Comparison of ENCODE assay signal across 11 mouse cellular contexts in genomic region chr5:37196666-37197250, GRCm38 (mm10). TPM values are rescaled to one million over a fixed set of nuclear protein-coding genes. Genes with fewer than 3 reads are reported as not detected.
DNase-seq lines count a peak whose midpoint lies in the region; ATAC-seq lines count a peak whose summit lies in the region.
"Had no signal": no experiment of that assay in that cellular context is flagged by ENCODE, and none has a peak within 500 bp of the region (broad histone marks: within the 10 kb centered on the region; RNA-seq: fewer than 3 reads in every experiment).

No protein-coding gene starts in this region.

- peaks cover 26% of the 10 kb centered on the region for H3K4me1 ChIP-seq in intestine, embryonic 14.5 days (replicated peaks; ENCODE audit: control insufficient read depth, insufficient read depth, low read length)
- peaks cover 20% of the 10 kb centered on the region for H3K4me1 ChIP-seq in intestine, embryonic 16.5 days (ENCODE audit: control insufficient read depth, insufficient read depth, low read length)

- DNase-seq in intestine, embryonic 14.5 days (ENCODE audit: low spot score): peak; percentile 53
- peak; percentile 11 to 29 for DNase-seq in CD8-positive naive resting alpha-beta T cell, adult 2 months (ENCODE audit: low read depth in 2 of 2, low spot score in 2 of 2)
- DNase-seq in induced T-regulatory cell, adult 2 months (ENCODE audit: low read depth): peak; percentile 45
- DNase-seq in naive thymus-derived CD4-positive, alpha-beta T cell, adult 2 months (ENCODE audit: low read depth): peak; percentile 21
- DNase-seq in layer of hippocampus, postnatal 10 days (ENCODE audit: low spot score in 2 of 2): no peak
- no peak for DNase-seq in heart, adult 18-20 months
- DNase-seq in heart, adult 8-10 months (ENCODE audit: low spot score): no peak
- DNase-seq: adrenal gland, adult 8-10 months; right cerebral cortex, postnatal 4 days had no signal

- no peak overlapping the region for H3K9ac ChIP-seq in intestine, embryonic 14.5 days (ENCODE audit: low read length)
- H3K9ac ChIP-seq in intestine, embryonic 16.5 days (ENCODE audit: low read depth, low read length): no peak overlapping the region

- no peaks in the 10 kb centered on the region for H3K9me3 ChIP-seq in intestine, embryonic 14.5 days (ENCODE audit: control insufficient read depth, low read length)
- no peaks in the 10 kb centered on the region for H3K9me3 ChIP-seq in intestine, embryonic 16.5 days (ENCODE audit: control insufficient read depth, low read length)

- no peak overlapping the region for H3K4me3 ChIP-seq in intestine, embryonic 14.5 days (ENCODE audit: low read depth, low read length)
- H3K4me3 ChIP-seq in intestine, embryonic 16.5 days (ENCODE audit: low read length): no peak overlapping the region

- no peak overlapping the region for H3K27ac ChIP-seq in intestine, embryonic 14.5 days (ENCODE audit: low read depth)
- no peak overlapping the region for H3K27ac ChIP-seq in intestine, embryonic 16.5 days (ENCODE audit: low read length)

- no peak overlapping the region for H3K4me2 ChIP-seq in intestine, embryonic 14.5 days (ENCODE audit: low read length)
- no peak overlapping the region for H3K4me2 ChIP-seq in intestine, embryonic 16.5 days (ENCODE audit: low read depth, low read length)

- ATAC-seq in intestine, embryonic 14.5 days (replicated peaks; ENCODE audit: low FRiP score, low TSS enrichment, low read depth): no peak
- no peak for ATAC-seq in intestine, embryonic 16.5 days
- ATAC-seq: midbrain, embryonic 16.5 days had no signal

- WGBS in intestine, embryonic 14.5 days: 17% methylated on average over 10 of the region's 10 CpGs
- WGBS in intestine, embryonic 16.5 days: 19% methylated on average over 10 of the region's 10 CpGs

- H3K27me3 ChIP-seq in intestine, embryonic 14.5 days (replicated peaks; ENCODE audit: control insufficient read depth, insufficient read depth, low read length): no peaks in the 10 kb centered on the region
- no peaks in the 10 kb centered on the region for H3K27me3 ChIP-seq in intestine, embryonic 16.5 days (replicated peaks; ENCODE audit: control insufficient read depth, insufficient read depth, low read length)

- no peaks in the 10 kb centered on the region for H3K36me3 ChIP-seq in intestine, embryonic 14.5 days (ENCODE audit: control insufficient read depth, insufficient read depth, low read length)
- no peaks in the 10 kb centered on the region for H3K36me3 ChIP-seq in intestine, embryonic 16.5 days (ENCODE audit: control insufficient read depth, insufficient read depth, low read length)

RNA-seq across cellular contexts. Expression of gene Crmp1, which starts 45.0 kb away (rescaled TPM):
- 46.4 and 49.8 TPM in 2 replicates for polyA plus RNA-seq in intestine, embryonic 14.5 days (2014; fragmentation: Nextera tagmentation; extraction: Ambion mirVana)
- 25.2 and 26.0 TPM in 2 replicates for polyA plus RNA-seq in intestine, embryonic 16.5 days (2015; fragmentation: Nextera tagmentation; extraction: Ambion mirVana)
- 100 to 1,000 TPM; 793 to 842 TPM for total RNA-seq in layer of hippocampus, postnatal 10 days (2021)
- total RNA-seq in heart, adult 18-20 months (2021): under 1 TPM; 0.54 to 0.99 TPM
- under 1 TPM; 0.19 to 0.73 (median 0.39) TPM for total RNA-seq in heart, adult 8-10 months (2022)

Comparison
In these comparisons a context has a peak if more than half of its experiments do, and no peak if none do; other contexts are left out.
1. DNase-seq: peak in intestine, embryonic 14.5 days (single experiment), CD8-positive naive resting alpha-beta T cell, adult 2 months (2 of 2), induced T-regulatory cell, adult 2 months (single experiment) and naive thymus-derived CD4-positive, alpha-beta T cell, adult 2 months (single experiment); none in layer of hippocampus, postnatal 10 days (0 of 2), heart, adult 18-20 months (0 of 2) and heart, adult 8-10 months (single experiment).
2. RNA of gene Crmp1, which starts 45.0 kb away (total RNA-seq): 793 to 842 TPM in layer of hippocampus, postnatal 10 days; 0.54 to 0.99 TPM in heart, adult 18-20 months and 0.19 to 0.73 TPM in heart, adult 8-10 months; every median in the first group is over 100 times any median in the second.